ENCODE assay signal across 8 mouse cellular contexts in genomic region chr11:106658051-106658880, GRCm38 (mm10). TPM values are rescaled to one million over a fixed set of nuclear protein-coding genes. Genes with fewer than 3 reads are reported as not detected.
DNase-seq lines count a peak whose midpoint lies in the region; ATAC-seq and TF ChIP-seq lines count a peak whose summit lies in the region.

No protein-coding gene starts in this region.

- peaks cover 10% of the 10 kb centered on the region; the same call in 1 of the 2 replicates for H3K36me3 ChIP-seq in ES-E14 (ENCODE audit: control insufficient read depth, insufficient read depth, low read length, poor library complexity, severe bottlenecking)
- no peaks in the 10 kb centered on the region for H3K36me3 ChIP-seq in lung, embryonic 14.5 days (ENCODE audit: insufficient read depth)

- 10% methylated on average over 14 of the region's 14 CpGs for WGBS in lung, embryonic 14.5 days

- ATAC-seq in cerebellum, adult (ENCODE audit: insufficient number of reproducible peaks, low FRiP score, low TSS enrichment) = peak; percentile 76; the same call in 1 of the 2 replicates
- ATAC-seq in lung, embryonic 14.5 days (ENCODE audit: insufficient read depth) = peak; percentile 86
- ATAC-seq in monocyte, adult 5-6 weeks (replicated peaks; ENCODE audit: insufficient number of reproducible peaks, low FRiP score, low TSS enrichment, poor library complexity, severe bottlenecking) = no peak

- no peaks in the 10 kb centered on the region for H3K27me3 ChIP-seq in lung, embryonic 14.5 days (ENCODE audit: insufficient read depth, low read length)

- H3K9me3 ChIP-seq in ES-E14 (ENCODE audit: control insufficient read depth, insufficient read depth, low read depth, low read length) = no peaks in the 10 kb centered on the region
- H3K9me3 ChIP-seq in lung, embryonic 14.5 days (ENCODE audit: low read depth, low read length) = no peaks in the 10 kb centered on the region

- peak overlapping the region; percentile 55 for H3K9ac ChIP-seq in ES-E14 (ENCODE audit: insufficient read depth, low read depth, low read length, poor library complexity, severe bottlenecking)
- peak overlapping the region; percentile 4 for H3K9ac ChIP-seq in lung, embryonic 14.5 days

- H3K4me1 ChIP-seq in ES-E14 (ENCODE audit: control insufficient read depth in 2 of 2, insufficient read depth in 2 of 2, low read length in 2 of 2, poor library complexity in 1 of 2) = peaks cover 5 to 14% of the 10 kb centered on the region in 2 experiments; a peak in 3 of 4 replicates
- peaks cover 25% of the 10 kb centered on the region for H3K4me1 ChIP-seq in lung, embryonic 14.5 days (ENCODE audit: insufficient read depth)

- H3K4me2 ChIP-seq in lung, embryonic 14.5 days = peak overlapping the region; percentile 10; the same call in 1 of the 2 replicates

- H3K4me3 ChIP-seq in ES-E14 (ENCODE audit: insufficient read depth in 1 of 2, low read depth in 1 of 2, low read length in 2 of 2, poor library complexity in 1 of 2, severe bottlenecking in 1 of 2) = peak overlapping the region; percentile 8 to 13; a peak in 2 of 4 replicates
- no peak overlapping the region for H3K4me3 ChIP-seq in layer of hippocampus, adult 2 months
- no peak overlapping the region for H3K4me3 ChIP-seq in lung, embryonic 14.5 days (ENCODE audit: low read depth, low read length)

- no peak for DNase-seq in ES-E14 (ENCODE audit: low read depth, low spot score)
- peak; percentile 51 to 75 for DNase-seq in frontal cortex, adult 2 months (ENCODE audit: extremely low spot score in 1 of 2, low spot score in 1 of 2)
- peak; percentile 87 for DNase-seq in heart, postnatal 4 days
- DNase-seq in layer of hippocampus, adult 2 months (ENCODE audit: low spot score in 2 of 2) = peak; percentile 71 to 77
- peak; percentile 96 for DNase-seq in lung, embryonic 14.5 days
- peak; percentile 91 for DNase-seq in right cerebral cortex, postnatal 10 days (ENCODE audit: low spot score in 2 of 2)

- no peak for TF ChIP-seq CTCF in layer of hippocampus, adult 2 months (conservative IDR thresholded peaks at IDR 0.05)
- no peak for TF ChIP-seq CTCF in lung, embryonic 14.5 days (IDR thresholded peaks at IDR 0.05; ENCODE audit: low read depth)

- in situ Hi-C loops in ES-E14 (cut with MboI; ENCODE audit: low sequenced_read_pairs in 2 of 2, unreplicated experiment in 2 of 2) = no loop called here

- H3K27ac ChIP-seq in ES-E14 (ENCODE audit: insufficient read depth, low read depth, low read length, poor library complexity, severe bottlenecking) = 0 out of 2 replicates have a peak overlapping the region, but pooled peaks have one; percentile 24
- peak overlapping the region; percentile 87 for H3K27ac ChIP-seq in layer of hippocampus, adult 2 months
- H3K27ac ChIP-seq in lung, embryonic 14.5 days (ENCODE audit: low read depth) = peak overlapping the region; percentile 88

TF ChIP-seq in ES-E14, 5 proteins besides CTCF, POLR2A, EP300 and RAD21:
- no peak for TF ChIP-seq ZC3H11A (IDR thresholded peaks at IDR 0.05; ENCODE audit: borderline replicate concordance, low read depth, low read length)
- no peak for TF ChIP-seq HCFC1 (IDR thresholded peaks at IDR 0.05; ENCODE audit: borderline replicate concordance, insufficient read depth, low read length)

RNA-seq across cellular contexts. Expression of gene Tex2, which starts 45.0 kb away (rescaled TPM):
- 33.6 and 34.4 TPM in 2 replicates for total RNA-seq in ES-E14 (2012; rRNA removed)
- polyA plus RNA-seq in frontal cortex, adult 2 months (2012; rRNA removed) = 57.7 and 59.8 TPM in 2 replicates
- total RNA-seq in heart, postnatal 4 days (2021) = 10 to 100 TPM; 37.6 to 45.2 TPM
- total RNA-seq in layer of hippocampus, adult 2 months (2021) = 100 to 1,000 TPM; 144 TPM
- polyA plus RNA-seq in lung, embryonic 14.5 days (2014; fragmentation: Nextera tagmentation; extraction: Ambion mirVana) = 10.9 and 11.3 TPM in 2 replicates
- total RNA-seq in monocyte, adult 5-6 weeks (2017) = 15.4 to 24.3 TPM (median 17.8 TPM) in 3 replicates

Comparison
In these comparisons a context has a peak if more than half of its experiments do, and no peak if none do; other contexts are left out.
1. H3K27ac ChIP-seq: peak in every context shown above with its lines; median percentile 88 in lung, embryonic 14.5 days; 87 in layer of hippocampus, adult 2 months; 24 in ES-E14.
2. H3K4me3 ChIP-seq: peak in ES-E14 (2 of 2); none in layer of hippocampus, adult 2 months (single experiment) and lung, embryonic 14.5 days (single experiment).